Mouse (Mus musculus): ENCODE data around the gene Kcng1. TPM values are rescaled to one million over a fixed set of nuclear protein-coding genes. Genes with fewer than 3 reads are reported as not detected.

Gene Kcng1
- total RNA-seq, 2 experiments from 2014 or later, result 0.53 to 0.57 TPM

GRCm38 (mm10) chr2:168229116-168230025 is 52.2 kb downstream of the Kcng1 start:
- peak; percentile 32 for DNase-seq
- intact Hi-C loops (cut with DNase I; ENCODE audit: low total_unique reads), result no loop called here

GRCm38 (mm10) chr2:168223326-168223725 is 58.2 kb downstream of the Kcng1 start:
- intact Hi-C loops (cut with DNase I; ENCODE audit: low total_unique reads), result no loop called here
- DNase-seq, result no peak

- DNase-seq, result no peak
- intact Hi-C loops (cut with DNase I; ENCODE audit: low total_unique reads), result loop anchor here (5.0 kb wide), 1 partner anchor 102 kb away; no protein-coding TSS in a partner anchor
Measured at GRCm38 (mm10) chr2:168213788-168214397, 67.6 kb downstream of the Kcng1 start.

Other genes with a start within 250 kb of the Kcng1 start
- gene Pard6b, start 200.7 kb downstream of the Kcng1 start, total RNA-seq (2021), result 1 to 10 TPM in 1 of 2 experiments, under 1 TPM in 1; 0.74 to 1.4 TPM
- 10 to 100 TPM; 19.4 to 23.0 TPM for gene Adnp, start 74.6 kb downstream of the Kcng1 start, total RNA-seq (2021)
- 10 to 100 TPM; 10.2 to 13.0 TPM for gene Gm20716, start 51.4 kb downstream of the Kcng1 start, total RNA-seq (2021)
- gene Dpm1, start 51.1 kb downstream of the Kcng1 start, total RNA-seq (2021), result 10 to 100 TPM; 51.4 to 52.3 TPM
- gene Mocs3, start 51.1 kb downstream of the Kcng1 start, total RNA-seq (2021), result 1 to 10 TPM; 4.0 to 4.7 TPM

Measured in gastrocnemius, postnatal 14 days (tissue).